Mouse (Mus musculus) gastrocnemius, postnatal 14 days (tissue): ENCODE data around the gene Ly6f. TPM values are rescaled to one million over a fixed set of nuclear protein-coding genes. Genes with fewer than 3 reads are reported as not detected.

Experiments used
- DNase-seq: peaks from one replicate; pipeline ENCODE4 v3.0.0; 2021; ENCODE audit warnings: mixed read lengths
- intact Hi-C: fragments of 180-260 bp; cut with DNase I; formaldehyde crosslinking; loops from one replicate; pipeline ENCODE4 v1.15.1; 2025; ENCODE audit warnings: low total_unique reads
- total RNA-seq, 2 experiments: library from RNA; stranded (reverse); gene quantifications; 2 replicates each; pipeline ENCODE4 v1.2.3; 2021

The Ly6f gene
- total RNA-seq, 2 experiments from 2014 or later: not detected

- no peak for DNase-seq
- intact Hi-C loops: no loop called here
Measured at GRCm38 (mm10) chr15:75309946-75310345, 41.7 kb downstream of the Ly6f start.

DNA sequence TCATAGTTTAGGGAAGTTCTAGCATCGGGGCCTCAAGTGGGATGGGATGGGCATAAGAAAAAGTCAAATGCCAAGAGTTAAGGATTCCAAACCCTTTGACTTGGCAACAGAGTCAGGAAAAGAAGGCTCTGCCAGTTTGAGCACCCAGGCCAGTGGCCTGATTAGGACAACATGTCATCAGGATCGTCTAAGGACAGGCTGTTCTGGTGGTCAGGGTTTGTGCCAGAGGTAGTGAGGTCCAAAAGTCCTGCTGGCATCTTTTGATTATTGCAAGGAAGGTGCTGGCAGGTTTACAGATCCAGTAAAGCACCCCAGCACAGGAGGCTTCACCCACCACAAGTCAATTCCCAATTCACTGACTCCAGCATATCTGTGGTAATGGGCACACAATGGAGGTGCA, 46.2 kb downstream of the Ly6f start:
- no peak for DNase-seq
- intact Hi-C loops: no loop called here

GRCm38 (mm10) chr15:75317255-75317654, 49.0 kb downstream of the Ly6f start:
- DNase-seq: no peak

DNA sequence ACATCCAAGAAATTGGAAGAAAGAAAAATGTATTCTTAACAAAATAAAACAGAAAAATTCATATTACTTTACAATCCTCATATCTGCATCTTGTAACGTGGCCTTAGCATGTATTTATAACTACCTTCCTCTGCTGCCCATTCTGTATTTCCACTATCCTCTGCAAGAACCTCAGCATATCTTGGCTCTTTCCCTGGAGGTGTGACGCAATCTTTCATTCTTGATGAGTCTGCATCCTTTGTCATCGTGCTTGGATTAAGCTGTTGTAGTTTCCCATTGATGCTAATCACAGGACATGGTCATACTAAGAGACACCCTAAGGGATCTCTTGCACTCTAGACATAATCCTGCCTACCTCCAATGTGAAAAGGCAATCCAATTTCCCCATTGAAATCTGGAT, 50.4 kb downstream of the Ly6f start:
- no peak for DNase-seq
- intact Hi-C loops: no loop called here

More at GRCm38 (mm10) chr15:75317255-75317654, 49.0 kb downstream of the Ly6f start:
- intact Hi-C loops: no loop called here

- intact Hi-C loops: no loop called here
- no peak for DNase-seq
Measured at GRCm38 (mm10) chr15:75320104-75320503, 51.9 kb downstream of the Ly6f start.

Other genes starting within 250 kb of the Ly6f start
- 100 to 1,000 TPM in 1 of 2 experiments, 10 to 100 TPM in 1; 80.0 to 141 TPM for gene Ly6c1, start 219.6 kb upstream of the Ly6f start, total RNA-seq
- 1 to 10 TPM; 1.9 to 3.3 TPM for gene Ly6c2, start 156.5 kb upstream of the Ly6f start, total RNA-seq
- gene Ly6g, start 113.2 kb upstream of the Ly6f start, total RNA-seq: not detected
- not detected for gene BC025446, start 52.0 kb upstream of the Ly6f start, total RNA-seq